Mouse (Mus musculus) CH12.LX (cell line): Measurements from ENCODE around the gene Zfp800.

ENCODE experiments used
- CTCF ChIP-seq, 2 experiments: IDR thresholded peaks in 1 of 2; conservative IDR thresholded peaks in 1 of 2; 2 replicates each; pipeline ENCODE4 v1.5.1; 2011 to 2012; ENCODE audit warnings: low read depth in 2 of 2, low read length in 2 of 2, improper control_type of control experiment in 1 of 2, inconsistent platforms in 1 of 2, mild to moderate bottlenecking in 1 of 2, moderate library complexity in 1 of 2
- MAX ChIP-seq: IDR thresholded peaks from 2 replicates; pipeline ENCODE4 v1.6.1; 2011; ENCODE audit warnings: low read length, improper control_type of control experiment
- NELFE ChIP-seq: IDR thresholded peaks from 2 replicates; pipeline ENCODE4 v1.6.1; 2011; ENCODE audit warnings: low read depth, low read length, improper control_type of control experiment
- POLR2A ChIP-seq: IDR thresholded peaks from 2 replicates; pipeline ENCODE4 v1.6.1; 2011; ENCODE audit warnings: low read depth, mild to moderate bottlenecking, improper control_type of control experiment, low read length
- USF2 ChIP-seq: conservative IDR thresholded peaks from 2 replicates; pipeline ENCODE4 v1.6.1; 2011; ENCODE audit warnings: low read depth, low read length, improper control_type of control experiment

- TF ChIP-seq NELFE (no peak), USF2 (no peak), CTCF (conservative IDR thresholded peaks at IDR 0.05 in 1 of 2, IDR thresholded peaks at IDR 0.05 in 1 of 2; ENCODE audit: low read depth in 2 of 2, low read length in 2 of 2) (no peak), POLR2A (no peak), MAX (no peak)
Observed at GRCm38 (mm10) chr6:28429870-28430269, 32.1 kb upstream of the Zfp800 start.
